Mouse (Mus musculus) spleen, postnatal 36 days (tissue): Measurements from ENCODE around the gene Dph7.

Source experiments
- DNase-seq, 2 experiments: peaks; one replicate each; pipeline ENCODE4 v3.0.0; 2022; ENCODE audit warnings: low spot score in 2 of 2, mixed read lengths in 1 of 2

The Dph7 gene

DNA sequence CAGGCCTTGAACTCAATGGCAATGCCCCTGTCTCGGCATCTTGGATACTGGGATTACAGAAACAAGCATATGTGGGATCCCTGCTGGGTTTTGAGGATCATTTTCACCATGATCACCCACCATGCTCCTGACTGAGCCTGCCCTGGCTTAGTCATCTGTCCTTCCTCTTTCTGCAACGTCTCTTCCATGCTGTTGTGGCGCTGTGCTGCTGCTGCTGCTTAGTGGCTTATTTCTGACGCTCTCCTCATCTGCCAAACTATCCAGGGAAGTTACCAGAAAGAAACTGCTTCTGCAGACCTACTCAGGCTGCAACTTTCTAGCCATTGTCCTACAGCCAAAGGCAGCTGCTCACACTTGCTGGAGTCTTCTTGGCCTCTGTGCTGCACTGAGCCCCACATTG lies 8.2 kb downstream of the Dph7 start:
- DNase-seq = no peak

DNA sequence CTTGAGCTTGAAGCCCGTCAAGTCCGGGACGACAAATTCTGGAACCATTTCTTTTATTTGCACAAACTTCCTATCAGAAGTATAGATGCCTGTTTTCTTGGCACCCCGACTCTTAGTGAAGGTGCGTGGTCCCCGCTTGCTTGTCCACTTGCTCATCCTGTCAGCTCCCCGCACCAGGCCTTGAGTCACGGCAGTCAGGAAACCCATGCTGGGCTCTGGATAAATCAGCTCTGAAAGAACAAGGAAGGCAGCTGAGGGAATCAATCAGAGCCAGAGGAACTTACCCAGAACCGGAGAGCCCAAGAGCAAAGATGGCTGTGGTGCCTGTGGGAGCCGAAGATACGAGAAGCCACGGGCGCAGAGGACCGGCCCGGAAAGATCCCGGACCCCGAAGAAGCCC lies 12.3 kb downstream of the Dph7 start:
- DNase-seq = peak in 1 of 2 experiments; percentile 17

DNA sequence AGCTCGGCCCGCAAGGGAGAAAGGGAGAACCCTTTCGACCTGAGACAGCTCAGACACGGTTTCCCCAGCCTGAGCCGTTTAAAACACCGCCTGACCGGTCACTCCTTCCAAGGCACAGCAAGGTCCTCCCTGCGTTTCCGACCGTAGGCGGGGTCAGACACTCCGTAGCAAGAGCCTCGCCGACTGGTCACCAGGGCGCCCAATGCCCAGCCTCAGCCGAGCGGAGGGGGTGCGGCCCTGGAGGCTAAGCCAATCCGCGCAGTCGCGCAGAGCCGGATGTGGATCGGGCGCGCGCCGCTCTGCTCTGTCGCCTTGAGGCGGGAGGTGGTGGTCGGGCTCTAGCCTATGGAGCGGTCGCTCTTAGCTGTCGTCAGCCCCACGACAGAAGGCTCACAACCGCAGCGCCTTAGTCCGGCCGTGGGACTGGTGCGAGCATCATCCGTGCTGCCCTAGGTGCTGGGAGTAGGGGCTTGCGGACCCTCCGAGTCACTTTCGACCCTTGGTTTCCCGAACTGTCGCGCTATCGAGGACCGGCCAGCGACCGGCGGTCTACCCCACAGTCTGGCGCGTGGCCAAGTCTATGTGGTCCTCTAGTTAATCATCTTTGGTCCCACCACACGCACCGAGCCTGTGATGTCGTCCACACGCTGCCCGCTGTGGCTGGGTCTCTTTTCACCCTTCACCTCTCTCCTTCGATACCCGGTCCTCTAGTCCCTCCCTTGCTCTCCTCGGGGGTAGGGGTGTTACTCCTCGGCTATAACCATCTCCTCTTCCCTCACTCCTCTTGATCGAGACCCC lies 12.9 kb downstream of the Dph7 start, which contains the start of gene Mrpl41:
Gene Mrpl41, minus strand, starts transcription at position 193 of the 798 bp plus-strand sequence.
- DNase-seq = peak; percentile 98

DNA sequence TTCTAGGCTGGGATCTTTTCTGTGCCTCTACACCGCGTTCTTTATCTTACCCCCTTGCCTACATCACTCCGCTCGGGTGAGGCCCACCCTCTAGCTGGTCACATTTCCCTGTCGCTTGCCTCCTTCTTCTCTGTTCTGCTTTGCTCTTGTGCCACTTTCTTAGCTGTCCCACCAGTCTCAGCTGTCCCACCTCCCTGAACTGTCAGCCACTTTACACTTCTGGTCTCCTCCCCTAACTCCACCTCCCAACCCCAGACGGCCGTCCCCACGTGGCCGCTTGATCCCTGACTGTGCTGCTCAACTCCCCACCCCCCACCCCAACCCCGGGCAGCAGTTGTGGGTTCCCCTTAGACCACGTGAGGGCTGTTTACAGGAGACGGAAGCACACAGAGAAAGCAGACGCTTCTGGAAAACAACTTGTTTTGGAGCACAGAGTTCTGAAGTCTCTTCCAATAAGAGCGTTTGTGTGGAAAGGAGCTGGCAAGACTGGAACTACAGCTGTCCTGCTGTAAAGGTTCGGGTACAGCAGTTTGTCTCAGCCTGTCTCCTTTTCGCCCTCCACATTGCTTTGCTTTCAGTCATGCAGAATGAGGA lies 13.6 kb downstream of the Dph7 start, which contains the start of gene Pnpla7:
Gene Pnpla7, plus strand, starts transcription at position 330 of the 594 bp plus-strand sequence.
- DNase-seq = peak; percentile 89 to 90

DNA sequence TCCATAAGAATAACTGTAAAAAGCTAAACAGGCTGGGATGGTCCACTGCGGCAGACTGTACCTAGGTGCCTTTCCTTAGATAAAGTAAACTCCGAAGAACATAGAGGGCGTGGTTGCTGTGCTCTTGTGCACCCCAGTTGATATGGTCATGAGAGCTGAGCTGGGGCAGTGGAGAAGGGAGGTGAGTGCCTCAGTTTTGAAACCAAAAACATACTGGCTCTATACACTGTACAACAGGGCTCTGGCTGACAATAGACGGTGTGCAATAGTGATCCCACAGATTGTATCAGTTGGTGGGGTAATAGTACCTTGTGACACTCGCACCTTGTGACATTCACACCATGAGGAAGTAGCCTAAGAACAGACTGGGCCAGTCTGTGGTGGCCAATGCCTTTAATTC lies 14.8 kb downstream of the Dph7 start:
- peak; percentile 22 to 52 for DNase-seq

DNA sequence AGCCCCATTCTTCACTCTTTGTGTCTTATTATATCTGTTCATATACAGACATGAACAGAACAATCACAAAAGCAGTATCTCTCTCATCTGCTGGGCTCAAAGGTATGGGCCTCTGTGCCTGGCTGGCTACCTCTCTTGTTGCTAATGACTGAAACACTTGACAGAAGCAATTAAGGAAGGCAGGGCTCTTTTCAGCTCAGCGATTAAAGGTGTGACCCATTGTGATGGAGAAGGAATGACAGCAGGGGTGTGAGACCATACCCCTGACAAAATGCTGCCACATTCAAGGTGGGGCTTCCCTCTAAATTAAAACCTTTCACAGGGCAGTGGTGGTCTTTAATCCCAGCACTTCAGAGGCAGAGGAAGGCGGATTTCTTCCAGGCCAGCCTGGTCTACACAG lies 25.6 kb downstream of the Dph7 start:
- DNase-seq = no peak

DNA sequence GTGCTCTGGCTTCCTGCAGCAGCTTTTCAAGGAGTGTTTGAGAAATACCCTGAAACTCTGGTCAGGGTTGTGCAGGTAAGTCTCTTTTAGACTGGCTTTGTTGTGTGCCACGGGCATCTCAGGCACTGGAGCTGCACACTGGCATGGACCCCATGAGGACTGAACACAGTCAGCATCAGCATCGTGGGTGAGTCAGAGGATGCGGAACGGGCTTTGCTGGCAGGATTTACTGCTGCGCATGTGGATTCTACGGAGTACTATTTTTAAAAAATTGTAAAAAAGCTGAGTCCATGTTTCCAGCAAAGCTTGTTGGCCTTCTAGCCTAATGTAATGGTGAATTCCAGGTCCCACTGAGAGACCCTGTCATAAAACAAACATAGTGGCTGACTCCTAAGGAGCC lies 33.1 kb downstream of the Dph7 start:
- no peak for DNase-seq

DNA sequence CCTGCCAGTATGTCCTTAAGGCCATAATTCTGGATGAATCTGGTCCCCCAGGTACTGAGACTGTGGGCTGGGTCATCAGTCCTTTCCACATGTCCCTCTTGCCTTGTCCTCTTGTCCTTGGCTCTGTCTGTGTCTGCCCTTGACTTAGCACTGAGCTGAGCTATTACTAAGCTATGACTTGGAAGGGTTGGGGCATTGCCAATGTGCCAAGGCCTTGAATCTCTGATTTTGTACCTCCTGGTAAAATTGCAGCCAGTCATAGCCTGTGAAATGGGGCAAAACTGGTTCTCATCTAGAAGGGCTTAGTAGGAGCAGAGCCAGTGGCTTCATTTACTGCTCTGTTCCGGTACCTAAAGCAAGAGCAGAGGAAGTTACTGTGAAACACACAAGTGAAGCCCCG lies 34.3 kb downstream of the Dph7 start:
- no peak for DNase-seq

DNA sequence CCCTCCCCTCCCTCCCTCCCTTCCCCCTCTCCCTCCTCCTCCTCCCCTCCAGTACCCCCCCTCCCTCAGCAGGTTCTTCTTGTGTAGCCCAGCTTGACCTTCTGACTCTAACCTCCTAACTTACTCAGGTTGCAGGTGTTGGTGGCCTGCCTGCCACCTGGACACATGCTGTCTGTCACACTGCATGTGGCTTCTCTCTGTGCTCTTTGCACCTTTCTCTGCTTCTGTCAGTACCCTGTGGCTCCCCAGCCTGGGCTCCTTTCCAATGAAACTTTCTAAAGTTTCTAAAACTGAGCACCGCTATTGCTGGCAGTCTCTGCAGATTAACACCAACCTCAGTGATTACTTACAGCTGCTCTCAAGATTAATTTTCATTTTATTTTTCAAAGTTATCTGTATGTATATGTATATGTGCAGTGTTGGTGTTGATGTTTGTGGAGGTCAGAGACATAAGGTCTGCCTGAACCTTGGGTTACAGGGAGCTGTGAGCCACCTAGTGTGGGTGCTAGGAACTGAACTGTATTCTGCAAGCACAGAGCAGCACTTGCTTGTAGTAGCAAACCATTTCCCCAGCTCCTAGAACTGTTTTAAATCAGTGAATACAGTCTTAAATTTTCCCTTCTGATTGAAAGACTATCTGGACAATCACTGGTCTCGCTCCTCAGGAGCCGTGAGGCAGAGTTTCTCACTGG lies 38.5 kb downstream of the Dph7 start:
- peak in 1 of 2 experiments; percentile 10 for DNase-seq

DNA sequence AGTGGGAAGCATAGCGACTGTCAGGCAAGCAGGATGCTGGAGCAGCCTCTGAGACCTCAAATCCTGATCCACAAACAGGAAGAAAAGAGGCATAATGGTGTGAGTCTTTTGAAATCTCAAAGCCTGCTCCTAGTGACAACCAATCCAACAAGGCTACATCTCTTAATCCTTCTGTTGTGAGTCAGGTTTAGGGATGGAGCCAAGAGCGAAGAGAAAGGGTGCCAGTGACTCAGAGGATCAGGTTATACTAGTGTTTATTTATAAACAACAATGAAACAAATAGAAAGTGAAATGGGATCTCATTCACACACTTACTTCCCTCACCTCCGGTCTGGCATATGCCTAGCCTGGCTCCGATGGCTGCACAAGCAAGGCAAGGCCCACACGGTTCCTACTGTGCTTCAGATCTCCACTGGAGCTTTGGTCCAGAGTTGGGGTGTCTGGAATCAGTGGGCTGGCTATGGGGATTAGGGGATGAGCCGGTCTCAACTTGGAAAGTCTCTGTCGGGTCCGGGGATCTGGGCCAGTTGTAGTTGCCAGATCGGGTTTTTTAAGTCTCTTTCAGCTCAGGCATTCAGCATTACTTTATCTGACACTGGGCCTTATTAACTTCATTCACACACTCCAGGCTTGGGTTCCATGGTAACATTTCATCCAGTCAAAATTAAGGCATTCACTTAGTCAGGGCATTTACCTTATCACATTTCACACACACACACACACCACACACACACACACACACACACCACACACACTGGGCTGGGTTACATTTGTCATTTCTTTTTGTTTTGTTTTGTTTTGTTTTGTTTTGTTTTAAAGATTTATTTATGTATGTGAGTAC lies 42.0 kb downstream of the Dph7 start:
- DNase-seq = no peak

DNA sequence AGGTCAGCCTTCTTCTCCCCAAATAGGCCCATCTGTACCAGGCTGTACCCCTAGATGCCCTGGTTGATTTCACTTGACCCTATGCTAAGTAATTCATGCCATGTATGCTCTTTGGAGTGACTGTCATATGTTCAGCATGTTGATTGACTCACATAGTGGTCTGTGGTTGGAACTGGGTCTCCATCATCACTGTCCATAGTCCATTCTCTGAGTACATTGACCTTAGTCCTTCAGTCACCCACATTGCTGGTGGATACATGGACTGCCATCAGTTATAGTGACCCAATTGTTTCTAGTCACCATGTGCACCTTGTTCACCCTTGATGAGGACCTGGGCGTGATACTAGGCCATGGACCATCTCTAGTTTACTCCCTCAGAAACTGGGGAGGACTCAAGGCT lies 44.6 kb downstream of the Dph7 start:
- no peak for DNase-seq

DNA sequence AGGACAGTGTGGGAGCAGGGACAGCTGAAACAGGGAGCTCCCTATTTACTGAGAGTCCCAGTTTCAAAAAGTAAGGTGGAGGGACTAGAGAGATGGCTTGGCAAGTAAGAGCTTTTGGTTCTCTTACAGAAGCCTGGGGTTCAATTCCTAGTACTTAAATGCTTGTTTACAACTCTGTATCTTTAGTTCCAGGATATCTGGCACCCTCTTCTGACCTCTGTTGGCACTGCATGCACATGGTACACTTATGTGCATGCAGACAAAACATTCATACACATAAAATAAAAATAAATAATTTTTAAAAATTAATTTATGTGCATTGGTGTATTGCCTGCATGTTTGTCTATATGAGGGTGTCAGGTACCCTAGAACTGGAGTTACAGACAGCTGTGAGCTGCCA lies 46.0 kb downstream of the Dph7 start:
- peak in 1 of 2 experiments; percentile 6 for DNase-seq
